Mouse (Mus musculus): ENCODE measurements around the gene Epha8. TPM values are rescaled to one million over a fixed set of nuclear protein-coding genes. Genes with fewer than 3 reads are reported as not detected.

The Epha8 gene
- total and polyA plus RNA-seq, 3 experiments = 0.03 TPM; not detected in 2

DNA sequence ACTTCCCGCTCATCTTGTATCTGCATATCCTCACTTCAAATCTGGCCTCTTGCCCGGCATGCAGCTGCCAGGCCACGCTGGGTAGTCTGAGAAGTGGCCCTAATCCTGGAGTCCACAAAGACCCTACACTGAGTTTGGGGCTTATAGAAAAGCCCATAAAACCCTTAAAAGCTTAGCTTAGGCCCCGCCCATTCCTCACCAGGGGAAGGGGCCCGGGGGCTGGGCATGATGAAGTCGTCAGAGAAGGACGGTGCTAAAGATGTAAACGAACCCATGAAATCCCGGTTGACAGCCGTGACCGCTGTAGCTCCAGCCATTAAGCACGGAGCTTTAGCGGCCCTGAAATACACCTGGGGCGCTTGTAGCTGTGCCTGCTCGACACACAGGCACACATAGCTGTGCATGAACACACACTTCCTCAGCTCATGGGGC is 8.4 kb upstream of the Epha8 start:
- Histone ChIP-seq H3K27me3 (ENCODE audit: control insufficient read depth in 1 of 2, insufficient read depth in 2 of 2, low read length in 2 of 2) (no peaks in the 10 kb centered on the region), H3K4me3 (ENCODE audit: control insufficient read depth in 1 of 2, insufficient read depth in 1 of 2, low read depth in 2 of 2, low read length in 2 of 2) (no peak overlapping the region), H3K36me3 (ENCODE audit: control insufficient read depth in 1 of 2, insufficient read depth in 2 of 2, low read length in 2 of 2) (no peaks in the 10 kb centered on the region), H3K9ac (ENCODE audit: control insufficient read depth, low read depth, low read length, poor library complexity, severe bottlenecking) (no peak overlapping the region), H3K27ac (ENCODE audit: control insufficient read depth, low read depth, low read length) (no peak overlapping the region), H3K4me1 (ENCODE audit: control insufficient read depth in 1 of 2, insufficient read depth in 2 of 2, low read length in 2 of 2) (no peaks in the 10 kb centered on the region), H3K9me3 (replicated peaks; ENCODE audit: insufficient read depth, low read length) (no peaks in the 10 kb centered on the region), H3K79me2 (ENCODE audit: control insufficient read depth, insufficient read depth, low read length, poor library complexity) (no peaks in the 10 kb centered on the region)
- no peak for TF ChIP-seq JUND (IDR thresholded peaks at IDR 0.05; ENCODE audit: low read depth, low read length)
- DNase-seq (ENCODE audit: low read depth, low spot score) = no peak

- Histone ChIP-seq H3K27me3 (ENCODE audit: control insufficient read depth in 1 of 2, insufficient read depth in 2 of 2, low read length in 2 of 2) (no peaks in the 10 kb centered on the region), H3K27ac (ENCODE audit: control insufficient read depth, low read depth, low read length) (no peak overlapping the region), H3K9ac (ENCODE audit: control insufficient read depth, low read depth, low read length, poor library complexity, severe bottlenecking) (no peak overlapping the region), H3K9me3 (replicated peaks; ENCODE audit: insufficient read depth, low read length) (no peaks in the 10 kb centered on the region), H3K4me3 (ENCODE audit: control insufficient read depth in 1 of 2, insufficient read depth in 1 of 2, low read depth in 2 of 2, low read length in 2 of 2) (no peak overlapping the region), H3K36me3 (ENCODE audit: control insufficient read depth in 1 of 2, insufficient read depth in 2 of 2, low read length in 2 of 2) (no peaks in the 10 kb centered on the region), H3K4me1 (ENCODE audit: control insufficient read depth in 1 of 2, insufficient read depth in 2 of 2, low read length in 2 of 2) (no peaks in the 10 kb centered on the region), H3K79me2 (ENCODE audit: control insufficient read depth, insufficient read depth, low read length, poor library complexity) (no peaks in the 10 kb centered on the region)
- no peak for DNase-seq (ENCODE audit: low read depth, low spot score)
- TF ChIP-seq MXI1 (IDR thresholded peaks at IDR 0.05; ENCODE audit: low read depth, low read length) (no peak), CTCF (IDR thresholded peaks at IDR 0.05 in 2 of 3, conservative IDR thresholded peaks at IDR 0.05 in 1 of 3; ENCODE audit: control insufficient read depth in 1 of 3, insufficient read depth in 1 of 3, low read depth in 2 of 3, low read length in 3 of 3, poor library complexity in 1 of 3, severe bottlenecking in 1 of 3) (no peak), TCF12 (IDR thresholded peaks at IDR 0.05; ENCODE audit: low read depth, low read length) (no peak), ZC3H11A (IDR thresholded peaks at IDR 0.05; ENCODE audit: low read depth, low read length) (no peak), JUND (IDR thresholded peaks at IDR 0.05; ENCODE audit: low read depth, low read length) (no peak), EP300 (IDR thresholded peaks at IDR 0.05; ENCODE audit: low read depth in 1 of 2, low read length in 2 of 2) (no peak), USF1 (IDR thresholded peaks at IDR 0.05; ENCODE audit: low read depth, low read length) (no peak), E2F4 (IDR thresholded peaks at IDR 0.05; ENCODE audit: borderline replicate concordance, low read depth, low read length) (no peak), POLR2A (IDR thresholded peaks at IDR 0.05; ENCODE audit: control insufficient read depth in 1 of 2, insufficient read depth in 1 of 2, low read depth in 1 of 2, low read length in 2 of 2, poor library complexity in 1 of 2) (no peak), POLR2AphosphoS5 (IDR thresholded peaks at IDR 0.05; ENCODE audit: borderline replicate concordance, low read depth, low read length) (no peak), NELFE (IDR thresholded peaks at IDR 0.05; ENCODE audit: low read depth, low read length) (no peak), HCFC1 (IDR thresholded peaks at IDR 0.05; ENCODE audit: low read depth, low read length) (no peak), MAZ (IDR thresholded peaks at IDR 0.05; ENCODE audit: low read depth, low read length) (no peak), UBTF (IDR thresholded peaks at IDR 0.05; ENCODE audit: borderline replicate concordance, insufficient read depth, low read depth, low read length) (no peak), CHD2 (IDR thresholded peaks at IDR 0.05; ENCODE audit: low read length) (no peak), MEF2A (IDR thresholded peaks at IDR 0.05; ENCODE audit: extremely low read depth, insufficient replicate concordance, low read depth, low read length, poor library complexity, severe bottlenecking) (no peak)
Observed at GRCm38 (mm10) chr4:136962447-136962846, 5.8 kb upstream of the Epha8 start.

Data from MEL (cell line).